Mouse (Mus musculus) ES-E14 (cell line): ENCODE measurements around the gene Ank3. TPM values are rescaled to one million over a fixed set of nuclear protein-coding genes. Genes with fewer than 3 reads are reported as not detected.
"Not testable (repeated sequence)": the region's sequence is repeated elsewhere in the genome, so short reads cannot be mapped to it uniquely, and the experiment has no call there.

Source experiments
- DNase-seq: peaks from one replicate; pipeline ENCODE4 v3.0.0-alpha.2; 2013; ENCODE audit warnings: low read depth, low spot score
- H3K27ac ChIP-seq: 2 replicates; pipeline ENCODE4 v1.5.1; 2012; ENCODE audit warnings: low read depth, mild to moderate bottlenecking, low read length, moderate library complexity, mixed read lengths; ENCODE audit not compliant: poor library complexity, insufficient read depth, severe bottlenecking
- H3K36me3 ChIP-seq: 2 replicates; pipeline ENCODE4 v1.6.1; 2012; ENCODE audit warnings: mild to moderate bottlenecking, low read length, moderate library complexity, mixed read lengths; ENCODE audit not compliant: control insufficient read depth, poor library complexity, insufficient read depth, severe bottlenecking
- H3K4me1 ChIP-seq, 2 experiments: fragments of 150-350 bp in 1 of 2; sonication (generic) in 1 of 2; 2 replicates each; pipeline ENCODE4 v1.6.1; 2012; ENCODE audit warnings: low read length in 2 of 2, mild to moderate bottlenecking in 1 of 2, mixed read lengths in 1 of 2; ENCODE audit not compliant: control insufficient read depth in 2 of 2, insufficient read depth in 2 of 2, poor library complexity in 1 of 2
- H3K4me3 ChIP-seq, 2 experiments: fragments of 150-350 bp in 1 of 2; sonication (generic) in 1 of 2; 2 replicates each; pipeline ENCODE4 v1.5.1; 2012; ENCODE audit warnings: low read length in 2 of 2, low read depth in 1 of 2, mild to moderate bottlenecking in 1 of 2, mixed read lengths in 1 of 2; ENCODE audit not compliant: insufficient read depth in 1 of 2, poor library complexity in 1 of 2, severe bottlenecking in 1 of 2
- H3K9ac ChIP-seq: 2 replicates; pipeline ENCODE4 v1.6.1; 2012; ENCODE audit warnings: low read depth, mild to moderate bottlenecking, low read length, mixed read lengths; ENCODE audit not compliant: poor library complexity, insufficient read depth, severe bottlenecking
- H3K9me3 ChIP-seq: fragments of 150-350 bp; sonication (generic); 2 replicates; pipeline ENCODE4 v1.6.1; 2012; ENCODE audit warnings: low read depth, mild to moderate bottlenecking, low read length; ENCODE audit not compliant: control insufficient read depth, insufficient read depth
- CHD2 ChIP-seq: IDR thresholded peaks from 2 replicates; pipeline ENCODE4 v1.6.1; 2014; ENCODE audit warnings: mild to moderate bottlenecking, low read depth, low read length, inconsistent platforms
- HCFC1 ChIP-seq: IDR thresholded peaks from 2 replicates; pipeline ENCODE4 v1.6.1; 2012; ENCODE audit warnings: low read length, inconsistent platforms, borderline replicate concordance; ENCODE audit not compliant: insufficient read depth
- MAFK ChIP-seq: IDR thresholded peaks from 2 replicates; pipeline ENCODE4 v1.6.1; 2014; ENCODE audit warnings: mild to moderate bottlenecking, low read depth, low read length, inconsistent platforms; ENCODE audit not compliant: insufficient read depth
- ZC3H11A ChIP-seq: IDR thresholded peaks from 2 replicates; pipeline ENCODE4 v1.6.1; 2012; ENCODE audit warnings: low read depth, mild to moderate bottlenecking, inconsistent platforms, low read length, borderline replicate concordance
- ZNF384 ChIP-seq: IDR thresholded peaks from 2 replicates; pipeline ENCODE4 v1.6.1; 2012; ENCODE audit warnings: low read depth, low read length, inconsistent platforms
- in situ Hi-C, 2 experiments: fragments of 600-800 bp; cut with MboI; formaldehyde crosslinking; loops; one replicate each; pipeline ENCODE4 v1.15.1; 2025; ENCODE audit warnings: low sequenced_read_pairs in 2 of 2, inconsistent platforms in 1 of 2; ENCODE audit not compliant: unreplicated experiment in 2 of 2
- total RNA-seq: library from RNA; depleted of rRNA; stranded (reverse); fragments of 300-350 nt; gene quantifications from 2 replicates; pipeline ENCODE4 v1.2.3, GENCODE M21; 2012; rRNA removed

Ank3 gene
- total RNA-seq = 6.5 and 14.0 TPM in 2 replicates

GRCm38 (mm10) chr10:69398763-69399590 lies at the start of gene Ank3:
TSS of gene Ank3 (plus strand) at chr10:69398773.
- in situ Hi-C loops = no loop called here

GRCm38 (mm10) chr10:69351071-69351841 lies 47.3 kb upstream of the Ank3 start:
- TF ChIP-seq ZC3H11A (no peak), CHD2 (no peak), MAFK (no peak), HCFC1 (no peak), ZNF384 (no peak)
- peak overlapping the region; percentile 65 to 98 for H3K4me3 ChIP-seq
- H3K9ac ChIP-seq = peak overlapping the region; percentile 99
- peaks cover 45% of the 10 kb centered on the region for H3K36me3 ChIP-seq
- H3K4me1 ChIP-seq = peaks cover 0 to 13% of the 10 kb centered on the region in 2 experiments; a peak in 2 of 4 replicates
- in situ Hi-C loops = no loop called here
- H3K9me3 ChIP-seq = no peaks in the 10 kb centered on the region
- peak overlapping the region; percentile 14; the same call in 1 of the 2 replicates for H3K27ac ChIP-seq
- DNase-seq = no peak

More at GRCm38 (mm10) chr10:69398763-69399590, at the start of gene Ank3:
- Histone ChIP-seq H3K4me1 (peaks cover 0 to 4% of the 10 kb centered on the region in 2 experiments; a peak in 1 of 4 replicates), H3K4me3 (peak within 1 kb of the TSS; percentile 84 to 88), H3K9me3 (no peaks in the 10 kb centered on the region), H3K9ac (peak within 1 kb of the TSS; percentile 80), H3K27ac (no peak within 1 kb of the TSS), H3K36me3 (no peaks in the 10 kb centered on the region)
- DNase-seq = no peak
- no peak for TF ChIP-seq MAFK

- TF ChIP-seq MAFK (no peak), ZNF384 (no peak), ZC3H11A (no peak), HCFC1 (no peak), CHD2 (no peak)
- in situ Hi-C loops = no loop called here
- peak overlapping the region; percentile 65 to 98 for H3K4me3 ChIP-seq
- H3K27ac ChIP-seq = no peak overlapping the region
- H3K36me3 ChIP-seq = peaks cover 39% of the 10 kb centered on the region
- no peak for DNase-seq
- peaks cover 0 to 11% of the 10 kb centered on the region in 2 experiments; a peak in 2 of 4 replicates for H3K4me1 ChIP-seq
- peak overlapping the region; percentile 99 for H3K9ac ChIP-seq
- no peaks in the 10 kb centered on the region for H3K9me3 ChIP-seq
Measured at GRCm38 (mm10) chr10:69351842-69352211, 46.7 kb upstream of the Ank3 start.

- peaks cover 0 to 11% of the 10 kb centered on the region in 2 experiments; a peak in 2 of 4 replicates for H3K4me1 ChIP-seq
- peak; percentile 95 for DNase-seq
- no peak for TF ChIP-seq HCFC1
- no peak for TF ChIP-seq CHD2
- no peak for TF ChIP-seq MAFK
- TF ChIP-seq ZC3H11A = no peak
- no peak for TF ChIP-seq ZNF384
Measured at GRCm38 (mm10) chr10:69352212-69353085, 46.1 kb upstream of the Ank3 start, which contains the start of gene Cdk1. TSS of gene Cdk1 (minus strand) at chr10:69352938.

GRCm38 (mm10) chr10:69353086-69353479 lies 45.5 kb upstream of the Ank3 start:
- DNase-seq, H3K9me3 ChIP-seq, H3K27ac ChIP-seq, H3K9ac ChIP-seq, in situ Hi-C loops: not testable (repeated sequence)
- H3K36me3 ChIP-seq = peaks cover 29% of the 10 kb centered on the region
- peaks cover 0 to 11% of the 10 kb centered on the region in 2 experiments; a peak in 2 of 4 replicates for H3K4me1 ChIP-seq
- peak overlapping the region; percentile 18 to 22; a peak in 2 of 4 replicates for H3K4me3 ChIP-seq

More at GRCm38 (mm10) chr10:69352212-69353085, 46.1 kb upstream of the Ank3 start, which contains the start of gene Cdk1:
- in situ Hi-C loops = no loop called here
- H3K27ac ChIP-seq = peak within 1 kb of the TSS; percentile 81
- peak within 1 kb of the TSS; percentile 99 for H3K9ac ChIP-seq
- H3K4me3 ChIP-seq = peak within 1 kb of the TSS; percentile 65 to 98
- peaks cover 35% of the 10 kb centered on the region for H3K36me3 ChIP-seq
- no peaks in the 10 kb centered on the region for H3K9me3 ChIP-seq
